Mouse (Mus musculus) MEL (cell line): Measurements from ENCODE around the gene Cbs. TPM values are rescaled to one million over a fixed set of nuclear protein-coding genes. Genes with fewer than 3 reads are reported as not detected.

Experiments
- DNase-seq: peaks from one replicate; pipeline ENCODE4 v3.0.0; 2011; ENCODE audit warnings: low read depth, low spot score
- H3K27ac ChIP-seq: 2 replicates; pipeline ENCODE4 v1.5.1; 2012; ENCODE audit warnings: low read depth, mild to moderate bottlenecking, control low read depth, low read length, moderate library complexity; ENCODE audit not compliant: control insufficient read depth
- H3K27me3 ChIP-seq, 2 experiments: fragments of 150-350 bp in 1 of 2; sonication (generic) in 1 of 2; 2 replicates each; pipeline ENCODE4 v1.6.1; 2012; ENCODE audit warnings: low read length in 2 of 2, mild to moderate bottlenecking in 2 of 2, improper control_type of control experiment in 1 of 2, moderate library complexity in 1 of 2; ENCODE audit not compliant: insufficient read depth in 2 of 2, control insufficient read depth in 1 of 2
- H3K36me3 ChIP-seq, 2 experiments: 2 replicates each; pipeline ENCODE4 v1.6.1; 2012 to 2014; ENCODE audit warnings: low read length in 2 of 2, improper control_type of control experiment in 1 of 2, inconsistent platforms in 1 of 2, mild to moderate bottlenecking in 1 of 2; ENCODE audit not compliant: insufficient read depth in 2 of 2, control insufficient read depth in 1 of 2
- H3K4me1 ChIP-seq, 2 experiments: fragments of 150-350 bp in 1 of 2; sonication (generic) in 1 of 2; 2 replicates each; pipeline ENCODE4 v1.6.1; 2012; ENCODE audit warnings: low read length in 2 of 2, improper control_type of control experiment in 1 of 2, mild to moderate bottlenecking in 1 of 2; ENCODE audit not compliant: insufficient read depth in 2 of 2, control insufficient read depth in 1 of 2
- H3K4me3 ChIP-seq, 2 experiments: fragments of 150-350 bp in 1 of 2; sonication (generic) in 1 of 2; 2 replicates each; pipeline ENCODE4 v1.5.1; 2012; ENCODE audit warnings: low read depth in 2 of 2, low read length in 2 of 2, mild to moderate bottlenecking in 2 of 2, moderate library complexity in 2 of 2, control low read depth in 1 of 2, improper control_type of control experiment in 1 of 2; ENCODE audit not compliant: control insufficient read depth in 1 of 2, insufficient read depth in 1 of 2
- H3K79me2 ChIP-seq: 2 replicates; pipeline ENCODE4 v1.6.1; 2012; ENCODE audit warnings: mild to moderate bottlenecking, low read length, moderate library complexity; ENCODE audit not compliant: control insufficient read depth, poor library complexity, insufficient read depth
- H3K9ac ChIP-seq: 2 replicates; pipeline ENCODE4 v1.6.1; 2012; ENCODE audit warnings: low read depth, mild to moderate bottlenecking, control low read depth, low read length, moderate library complexity; ENCODE audit not compliant: control insufficient read depth, poor library complexity, severe bottlenecking
- H3K9me3 ChIP-seq: fragments of 150-350 bp; sonication (generic); replicated peaks from 2 replicates; pipeline ENCODE4 v1.6.1; 2012; ENCODE audit warnings: mild to moderate bottlenecking, low read length, improper control_type of control experiment, moderate library complexity; ENCODE audit not compliant: insufficient read depth
- CHD2 ChIP-seq: IDR thresholded peaks from 2 replicates; pipeline ENCODE4 v1.6.1; 2011; ENCODE audit warnings: low read length, improper control_type of control experiment
- CTCF ChIP-seq, 3 experiments: IDR thresholded peaks in 2 of 3; conservative IDR thresholded peaks in 1 of 3; 2 replicates each; pipeline ENCODE4 v1.5.1; 2011 to 2012; ENCODE audit warnings: low read length in 3 of 3, low read depth in 2 of 3, mild to moderate bottlenecking in 2 of 3, improper control_type of control experiment in 1 of 3, inconsistent platforms in 1 of 3, mixed read lengths in 1 of 3, moderate library complexity in 1 of 3; ENCODE audit not compliant: control insufficient read depth in 1 of 3, insufficient read depth in 1 of 3, poor library complexity in 1 of 3, severe bottlenecking in 1 of 3
- E2F4 ChIP-seq: IDR thresholded peaks from 2 replicates; pipeline ENCODE4 v1.6.1; 2011; ENCODE audit warnings: low read depth, low read length, improper control_type of control experiment, borderline replicate concordance
- ELF1 ChIP-seq: IDR thresholded peaks from 2 replicates; pipeline ENCODE4 v1.6.1; 2014; ENCODE audit warnings: low read depth, mild to moderate bottlenecking, inconsistent platforms, low read length, improper control_type of control experiment, moderate library complexity
- EP300 ChIP-seq, 2 experiments: IDR thresholded peaks; 2 replicates each; pipeline ENCODE4 v1.6.1; 2011; ENCODE audit warnings: improper control_type of control experiment in 2 of 2, low read length in 2 of 2, low read depth in 1 of 2, mild to moderate bottlenecking in 1 of 2
- ETS1 ChIP-seq: IDR thresholded peaks from 2 replicates; pipeline ENCODE4 v1.6.1; 2012; ENCODE audit warnings: low read depth, mild to moderate bottlenecking, inconsistent platforms, low read length, improper control_type of control experiment, moderate library complexity
- GABPA ChIP-seq: IDR thresholded peaks from 2 replicates; pipeline ENCODE4 v1.6.1; 2012; ENCODE audit warnings: low read depth, mild to moderate bottlenecking, inconsistent platforms, low read length, improper control_type of control experiment, moderate library complexity
- HCFC1 ChIP-seq: IDR thresholded peaks from 2 replicates; pipeline ENCODE4 v1.6.1; 2012; ENCODE audit warnings: low read depth, mild to moderate bottlenecking, inconsistent platforms, low read length, improper control_type of control experiment, moderate library complexity
- JUND ChIP-seq: IDR thresholded peaks from 2 replicates; pipeline ENCODE4 v1.6.1; 2011; ENCODE audit warnings: low read depth, mild to moderate bottlenecking, improper control_type of control experiment, low read length
- MAFK ChIP-seq: IDR thresholded peaks from 2 replicates; pipeline ENCODE4 v1.6.1; 2011; ENCODE audit warnings: low read depth, mild to moderate bottlenecking, low read length, improper control_type of control experiment, borderline replicate concordance
- MAZ ChIP-seq: IDR thresholded peaks from 2 replicates; pipeline ENCODE4 v1.6.1; 2012; ENCODE audit warnings: low read depth, mild to moderate bottlenecking, inconsistent platforms, low read length, improper control_type of control experiment
- MEF2A ChIP-seq: IDR thresholded peaks from 2 replicates; pipeline ENCODE4 v1.6.1; 2014; ENCODE audit warnings: low read depth, mild to moderate bottlenecking, inconsistent platforms, low read length, improper control_type of control experiment; ENCODE audit not compliant: poor library complexity, insufficient replicate concordance, severe bottlenecking; ENCODE audit errors: extremely low read depth
- MXI1 ChIP-seq: IDR thresholded peaks from 2 replicates; pipeline ENCODE4 v1.6.1; 2011; ENCODE audit warnings: mild to moderate bottlenecking, low read depth, low read length, improper control_type of control experiment
- MYB ChIP-seq: IDR thresholded peaks from 2 replicates; pipeline ENCODE4 v1.6.1; 2011; ENCODE audit warnings: mild to moderate bottlenecking, low read depth, low read length, improper control_type of control experiment
- MYC ChIP-seq: IDR thresholded peaks from 2 replicates; pipeline ENCODE4 v1.6.1; 2011; ENCODE audit warnings: low read depth, mild to moderate bottlenecking, low read length, improper control_type of control experiment, moderate library complexity
- NELFE ChIP-seq: IDR thresholded peaks from 2 replicates; pipeline ENCODE4 v1.6.1; 2011; ENCODE audit warnings: low read depth, low read length, improper control_type of control experiment
- POLR2A ChIP-seq, 2 experiments: IDR thresholded peaks; 2 replicates each; pipeline ENCODE4 v1.6.1; 2011 to 2012; ENCODE audit warnings: low read length in 2 of 2, mild to moderate bottlenecking in 2 of 2, control low read depth in 1 of 2, improper control_type of control experiment in 1 of 2, low read depth in 1 of 2, moderate library complexity in 1 of 2; ENCODE audit not compliant: control insufficient read depth in 1 of 2, insufficient read depth in 1 of 2, poor library complexity in 1 of 2
- POLR2AphosphoS2 ChIP-seq: IDR thresholded peaks from 2 replicates; pipeline ENCODE4 v1.6.1; 2011; ENCODE audit warnings: low read length, improper control_type of control experiment
- POLR2AphosphoS5 ChIP-seq: IDR thresholded peaks from 2 replicates; pipeline ENCODE4 v1.6.1; 2012; ENCODE audit warnings: low read depth, borderline replicate concordance, mild to moderate bottlenecking, inconsistent platforms, low read length, moderate library complexity, mixed read lengths
- RAD21 ChIP-seq: IDR thresholded peaks from 2 replicates; pipeline ENCODE4 v1.6.1; 2011; ENCODE audit warnings: mild to moderate bottlenecking, low read depth, low read length, improper control_type of control experiment
- RCOR1 ChIP-seq: IDR thresholded peaks from 2 replicates; pipeline ENCODE4 v1.6.1; 2012; ENCODE audit warnings: low read depth, mild to moderate bottlenecking, inconsistent platforms, low read length, improper control_type of control experiment
- SIN3A ChIP-seq: IDR thresholded peaks from 2 replicates; pipeline ENCODE4 v1.6.1; 2012; ENCODE audit warnings: low read length, improper control_type of control experiment, inconsistent platforms
- TAL1 ChIP-seq: IDR thresholded peaks from 2 replicates; pipeline ENCODE4 v1.6.1; 2012; ENCODE audit warnings: mild to moderate bottlenecking, inconsistent platforms, low read length, moderate library complexity, mixed read lengths
- TBP ChIP-seq: IDR thresholded peaks from 2 replicates; pipeline ENCODE4 v1.8.0; 2011; ENCODE audit warnings: low read depth, low read length, improper control_type of control experiment
- TCF12 ChIP-seq: IDR thresholded peaks from 2 replicates; pipeline ENCODE4 v1.6.1; 2014; ENCODE audit warnings: low read depth, mild to moderate bottlenecking, inconsistent platforms, low read length, improper control_type of control experiment, moderate library complexity
- UBTF ChIP-seq: IDR thresholded peaks from 2 replicates; pipeline ENCODE4 v1.6.1; 2012; ENCODE audit warnings: low read depth, mild to moderate bottlenecking, inconsistent platforms, low read length, improper control_type of control experiment, moderate library complexity, borderline replicate concordance; ENCODE audit not compliant: insufficient read depth
- USF1 ChIP-seq: IDR thresholded peaks from 2 replicates; pipeline ENCODE4 v1.6.1; 2014; ENCODE audit warnings: low read depth, mild to moderate bottlenecking, inconsistent platforms, low read length, improper control_type of control experiment, moderate library complexity
- ZC3H11A ChIP-seq: IDR thresholded peaks from 2 replicates; pipeline ENCODE4 v1.6.1; 2012; ENCODE audit warnings: low read depth, mild to moderate bottlenecking, inconsistent platforms, low read length, improper control_type of control experiment
- ZKSCAN1 ChIP-seq: IDR thresholded peaks from 2 replicates; pipeline ENCODE4 v1.6.1; 2012; ENCODE audit warnings: low read depth, mild to moderate bottlenecking, inconsistent platforms, low read length, improper control_type of control experiment, moderate library complexity
- ZMIZ1 ChIP-seq: IDR thresholded peaks from 2 replicates; pipeline ENCODE4 v1.6.1; 2012; ENCODE audit warnings: low read depth, mild to moderate bottlenecking, inconsistent platforms, low read length, improper control_type of control experiment, moderate library complexity
- ZNF384 ChIP-seq: IDR thresholded peaks from 2 replicates; pipeline ENCODE4 v1.6.1; 2012; ENCODE audit warnings: low read depth, mild to moderate bottlenecking, inconsistent platforms, low read length, improper control_type of control experiment
- polyA plus RNA-seq, 2 experiments: library from polyadenylated mRNA; stranded (reverse) in 1 of 2; unstranded in 1 of 2; fragments of >175 nt in 1 of 2; fragments of >200 nt in 1 of 2; gene quantifications; 2 replicates each; pipeline versions ENCODE4 v1.2.1 to v1.2.4; 2012; ENCODE audit warnings: low replicate concordance in 2 of 2, low read depth in 1 of 2; ENCODE audit not compliant: insufficient read length in 2 of 2, insufficient read depth in 1 of 2, missing spikeins in 1 of 2
- total RNA-seq: library from RNA; depleted of rRNA; stranded (reverse); fragments of 300-350 nt; gene quantifications from 2 replicates; pipeline ENCODE4 v1.2.3, GENCODE M21; 2012

Cbs gene
- total and polyA plus RNA-seq, 3 experiments = 13.7 to 16.8 TPM; not detected in 1

- Histone ChIP-seq H3K4me1 (no peaks in the 10 kb centered on the region), H3K9me3 (no peaks in the 10 kb centered on the region), H3K36me3 (no peaks in the 10 kb centered on the region), H3K9ac (no peak overlapping the region), H3K4me3 (no peak overlapping the region), H3K79me2 (no peaks in the 10 kb centered on the region), H3K27ac (no peak overlapping the region), H3K27me3 (peaks cover 2 to 4% of the 10 kb centered on the region in 2 experiments; a peak in 3 of 4 replicates)
- no peak for DNase-seq
- TF ChIP-seq TCF12 (no peak), NELFE (no peak), ZMIZ1 (no peak), HCFC1 (no peak), MAFK (no peak), MYB (no peak), SIN3A (no peak), CTCF (IDR thresholded peaks at IDR 0.05 in 2 of 3, conservative IDR thresholded peaks at IDR 0.05 in 1 of 3; ENCODE audit: control insufficient read depth in 1 of 3, insufficient read depth in 1 of 3, low read depth in 2 of 3, low read length in 3 of 3, poor library complexity in 1 of 3, severe bottlenecking in 1 of 3) (no peak), EP300 (IDR thresholded peaks at IDR 0.05; ENCODE audit: low read depth in 1 of 2, low read length in 2 of 2) (no peak), TBP (no peak), ZNF384 (no peak), MYC (no peak), ELF1 (no peak), JUND (no peak), MEF2A (no peak)
Measured at GRCm38 (mm10) chr17:31668306-31668705, 31.3 kb upstream of the Cbs start.

GRCm38 (mm10) chr17:31664760-31665159, 27.7 kb upstream of the Cbs start:
- Histone ChIP-seq H3K27me3 (peaks cover 0 to 4% of the 10 kb centered on the region in 2 experiments; a peak in 1 of 4 replicates), H3K36me3 (no peaks in the 10 kb centered on the region), H3K4me3 (no peak overlapping the region), H3K9ac (no peak overlapping the region), H3K9me3 (no peaks in the 10 kb centered on the region), H3K27ac (no peak overlapping the region), H3K4me1 (no peaks in the 10 kb centered on the region), H3K79me2 (no peaks in the 10 kb centered on the region)
- peak; percentile 82 for DNase-seq
- TF ChIP-seq UBTF = no peak
- no peak for TF ChIP-seq CHD2
- TF ChIP-seq POLR2A (IDR thresholded peaks at IDR 0.05; ENCODE audit: control insufficient read depth in 1 of 2, insufficient read depth in 1 of 2, low read depth in 1 of 2, low read length in 2 of 2, poor library complexity in 1 of 2) = no peak
- no peak for TF ChIP-seq E2F4
- peak; percentile 95 for TF ChIP-seq RAD21
- no peak for TF ChIP-seq ZKSCAN1
- no peak for TF ChIP-seq EP300 (IDR thresholded peaks at IDR 0.05; ENCODE audit: low read depth in 1 of 2, low read length in 2 of 2)
- peak; percentile 83 to 96 (median 93) for TF ChIP-seq CTCF (IDR thresholded peaks at IDR 0.05 in 2 of 3, conservative IDR thresholded peaks at IDR 0.05 in 1 of 3; ENCODE audit: control insufficient read depth in 1 of 3, insufficient read depth in 1 of 3, low read depth in 2 of 3, low read length in 3 of 3, poor library complexity in 1 of 3, severe bottlenecking in 1 of 3)
- no peak for TF ChIP-seq NELFE
- TF ChIP-seq MXI1 = no peak
- no peak for TF ChIP-seq TAL1
- no peak for TF ChIP-seq USF1
- peak; percentile 85 for TF ChIP-seq ZC3H11A
- peak; percentile 51; the same call in 1 of the 2 replicates for TF ChIP-seq SIN3A
- no peak for TF ChIP-seq ETS1
- TF ChIP-seq POLR2AphosphoS5 = no peak
- TF ChIP-seq TCF12 = no peak
- TF ChIP-seq MEF2A = no peak
- TF ChIP-seq GABPA = no peak
- TF ChIP-seq POLR2AphosphoS2 = no peak
- no peak for TF ChIP-seq MAZ
- TF ChIP-seq HCFC1 = no peak
- no peak for TF ChIP-seq MYC
- no peak for TF ChIP-seq MYB
- no peak for TF ChIP-seq RCOR1
- no peak for TF ChIP-seq TBP
- TF ChIP-seq ZMIZ1 = no peak
